Mouse (Mus musculus) intestine, postnatal 0 days (tissue): Measurements from ENCODE around the gene Rundc1. TPM values are rescaled to one million over a fixed set of nuclear protein-coding genes. Genes with fewer than 3 reads are reported as not detected.
"Not testable (repeated sequence)": the region's sequence is repeated elsewhere in the genome, so short reads cannot be mapped to it uniquely, and the experiment has no call there.

ENCODE experiments used
- ATAC-seq: fragments of 200-750 bp; cut with Nextera tagmentation; 2 replicates; pipeline ENCODE4 v1.8.0; 2017; ENCODE audit warnings: mild to moderate bottlenecking, moderate TSS enrichment, moderate library complexity
- H3K27ac ChIP-seq: fragments of 300-500 bp; sonication (generic); 2 replicates; pipeline ENCODE4 v1.5.1; 2014; ENCODE audit warnings: mild to moderate bottlenecking, low read depth, low read length, moderate library complexity
- H3K27me3 ChIP-seq: fragments of 300-500 bp; sonication (generic); replicated peaks from 2 replicates; pipeline ENCODE4 v1.6.1; 2014; ENCODE audit warnings: low read length, mixed read lengths; ENCODE audit not compliant: control insufficient read depth, insufficient read depth
- H3K36me3 ChIP-seq: fragments of 300-500 bp; sonication (generic); 2 replicates; pipeline ENCODE4 v1.6.1; 2014; ENCODE audit warnings: mild to moderate bottlenecking, moderate library complexity; ENCODE audit not compliant: control insufficient read depth, insufficient read depth
- H3K4me1 ChIP-seq: fragments of 300-500 bp; sonication (generic); replicated peaks from 2 replicates; pipeline ENCODE4 v1.6.1; 2014; ENCODE audit warnings: antibody characterized with exemption, low read length, mixed read lengths; ENCODE audit not compliant: control insufficient read depth, insufficient read depth
- H3K4me2 ChIP-seq: fragments of 300-500 bp; sonication (generic); replicated peaks from 2 replicates; pipeline ENCODE4 v1.6.1; 2014; ENCODE audit warnings: low read depth, mild to moderate bottlenecking, moderate library complexity
- H3K4me3 ChIP-seq: fragments of 300-500 bp; sonication (generic); 2 replicates; pipeline ENCODE4 v1.5.1; 2014; ENCODE audit warnings: low read depth, low read length
- H3K9ac ChIP-seq: fragments of 300-500 bp; sonication (generic); 2 replicates; pipeline ENCODE4 v1.6.1; 2014; ENCODE audit warnings: mild to moderate bottlenecking, low read depth, low read length
- H3K9me3 ChIP-seq: fragments of 300-500 bp; sonication (generic); 2 replicates; pipeline ENCODE4 v1.6.1; 2016; ENCODE audit warnings: mixed run types; ENCODE audit not compliant: control insufficient read depth
- CTCF ChIP-seq: sonication (generic); IDR thresholded peaks from 2 replicates; pipeline ENCODE4 v1.5.1; 2016; ENCODE audit warnings: low read depth, mild to moderate bottlenecking, control low read depth, antibody characterized with exemption, moderate library complexity
- WGBS: fragments of 180-500 bp; shearing (Covaris S2); extraction: QIAGEN DNeasy Blood & Tissue Kit; methylation state at CpG from one replicate; pipeline ENCODE4 v1.1.7; 2014; 5-methylcytosine and 5-hydroxymethylcytosine counted together
- polyA plus RNA-seq: library from polyadenylated mRNA; unstranded; fragments of >200 nt; fragmentation: Nextera tagmentation; extraction: Ambion mirVana; gene quantifications from 2 replicates; pipeline ENCODE4 v1.2.1, GENCODE M21; 2015

Gene Rundc1
- polyA plus RNA-seq, 1 experiment from 2014 or later: 12.0 TPM

- 17% methylated on average over 13 of the region's 13 CpGs for WGBS
- no peak overlapping the region for H3K9ac ChIP-seq
- peak; percentile 16; the same call in 1 of the 2 replicates for ATAC-seq
These were observed 37.9 kb downstream of the Rundc1 start for GRCm38 (mm10) chr11:101462583-101463440.

GRCm38 (mm10) chr11:101464211-101465100 lies 39.6 kb downstream of the Rundc1 start, which contains the start of gene Rnd2:
Gene Rnd2 (plus strand): TSS chr11:101464999.
- Histone ChIP-seq H3K27me3 (no peaks in the 10 kb centered on the region), H3K9ac (peak within 1 kb of the TSS; percentile 71), H3K27ac (peak within 1 kb of the TSS; percentile 93), H3K9me3 (no peaks in the 10 kb centered on the region), H3K4me2 (peak within 1 kb of the TSS; percentile 94), H3K4me3 (peak within 1 kb of the TSS; percentile 82), H3K4me1 (0 out of 2 replicates have a peak, but pooled peaks cover 7% of the 10 kb centered on the region), H3K36me3 (peaks cover 30% of the 10 kb centered on the region)
- 6% methylated on average over 12 of the region's 12 CpGs for WGBS
- peak; percentile 16 for ATAC-seq
- TF ChIP-seq CTCF: no peak

More at GRCm38 (mm10) chr11:101462583-101463440, 37.9 kb downstream of the Rundc1 start:
- Histone ChIP-seq H3K27me3 (no peaks in the 10 kb centered on the region), H3K4me2 (peak overlapping the region; percentile 94), H3K27ac (peak overlapping the region; percentile 93), H3K36me3 (peaks cover 47% of the 10 kb centered on the region), H3K9me3 (no peaks in the 10 kb centered on the region), H3K4me1 (0 out of 2 replicates have a peak, but pooled peaks cover 4% of the 10 kb centered on the region), H3K4me3 (no peak overlapping the region)
- no peak for TF ChIP-seq CTCF

DNA sequence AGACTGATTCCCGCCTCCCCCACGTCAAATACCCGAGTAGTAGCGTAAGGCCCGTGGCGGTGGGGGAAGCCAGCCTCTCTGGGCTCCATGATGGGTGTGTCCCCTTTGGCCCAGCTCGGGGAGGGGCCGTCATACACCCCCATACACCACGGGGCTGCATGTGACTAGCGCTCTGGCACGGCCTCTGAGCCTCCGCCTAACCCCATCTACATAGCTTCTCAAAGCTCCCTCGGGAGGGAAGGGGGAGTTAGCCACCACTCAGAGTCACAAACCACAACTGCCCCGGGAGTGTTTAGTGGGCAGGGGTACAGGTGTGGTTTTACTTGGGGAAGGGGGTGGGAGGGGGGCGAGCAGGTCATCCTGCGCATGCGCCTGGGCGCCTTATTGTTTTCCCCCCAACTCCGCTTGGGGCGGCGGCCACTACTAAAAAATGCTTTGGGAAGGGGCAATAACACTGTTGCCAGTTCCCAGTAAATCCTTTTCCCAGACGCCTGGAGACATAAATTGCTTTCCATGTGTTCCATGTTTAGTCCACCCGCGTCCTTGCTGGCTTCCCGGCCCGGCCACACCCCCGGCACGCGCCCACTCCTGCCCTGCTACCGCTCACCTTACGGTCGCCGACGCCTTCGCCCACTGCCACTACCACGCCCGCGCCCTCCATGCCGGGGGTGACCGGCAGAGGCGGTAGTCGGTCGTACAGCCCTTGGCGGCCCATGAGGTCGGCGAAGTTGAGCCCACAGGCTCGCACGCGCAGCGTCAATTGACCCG lies 40.4 kb downstream of the Rundc1 start:
- peaks cover 22% of the 10 kb centered on the region for H3K36me3 ChIP-seq
- peak; percentile 50 for TF ChIP-seq CTCF
- peak overlapping the region; percentile 94 for H3K4me2 ChIP-seq
- H3K9ac ChIP-seq: peak overlapping the region; percentile 71
- H3K4me3 ChIP-seq: peak overlapping the region; percentile 82
- no peaks in the 10 kb centered on the region for H3K27me3 ChIP-seq
- 0 out of 2 replicates have a peak, but pooled peaks cover 7% of the 10 kb centered on the region for H3K4me1 ChIP-seq
- ATAC-seq: peak; percentile 48
- under 1% methylated on average over 51 of the region's 51 CpGs for WGBS
- H3K27ac ChIP-seq: peak overlapping the region; percentile 93
- H3K9me3 ChIP-seq: no peaks in the 10 kb centered on the region

- Histone ChIP-seq H3K4me3 (peak within 1 kb of the TSS; percentile 82), H3K9me3 (no peaks in the 10 kb centered on the region), H3K4me1 (0 out of 2 replicates have a peak, but pooled peaks cover 7% of the 10 kb centered on the region), H3K4me2 (peak within 1 kb of the TSS; percentile 94), H3K9ac (peak within 1 kb of the TSS; percentile 71), H3K27me3 (no peaks in the 10 kb centered on the region), H3K36me3 (peaks cover 15% of the 10 kb centered on the region), H3K27ac (peak within 1 kb of the TSS; percentile 93)
- ATAC-seq: peak; percentile 25; the same call in 1 of the 2 replicates
- WGBS: under 1% methylated on average over 57 of the region's 60 CpGs
- peak; percentile 11; the same call in 1 of the 2 replicates for TF ChIP-seq CTCF
These were observed 41.1 kb downstream of the Rundc1 start, which contains the start of gene Vat1 for GRCm38 (mm10) chr11:101465869-101466551. Gene Vat1 (minus strand): TSS chr11:101466230.

- H3K4me2 ChIP-seq: peak overlapping the region; percentile 94
- H3K9me3 ChIP-seq, ATAC-seq, H3K27ac ChIP-seq, H3K36me3 ChIP-seq, H3K9ac ChIP-seq, H3K27me3 ChIP-seq, H3K4me1 ChIP-seq: not testable (repeated sequence)
- WGBS: 58% methylated on average over 5 of the region's 5 CpGs
- peak overlapping the region; percentile 82; the same call in 1 of the 2 replicates for H3K4me3 ChIP-seq
These were observed 41.7 kb downstream of the Rundc1 start for GRCm38 (mm10) chr11:101466552-101466950.
